Mouse (Mus musculus) embryo, embryonic 10.5 days (tissue): Measurements from ENCODE around the gene Hormad1.
"Not testable (repeated sequence)": the region's sequence is repeated elsewhere in the genome, so short reads cannot be mapped to it uniquely, and the experiment has no call there.

Experiments
- DNase-seq: peaks from one replicate; pipeline ENCODE4 v3.0.0-alpha.2; 2015; ENCODE audit warnings: low spot score

Gene Hormad1

DNA sequence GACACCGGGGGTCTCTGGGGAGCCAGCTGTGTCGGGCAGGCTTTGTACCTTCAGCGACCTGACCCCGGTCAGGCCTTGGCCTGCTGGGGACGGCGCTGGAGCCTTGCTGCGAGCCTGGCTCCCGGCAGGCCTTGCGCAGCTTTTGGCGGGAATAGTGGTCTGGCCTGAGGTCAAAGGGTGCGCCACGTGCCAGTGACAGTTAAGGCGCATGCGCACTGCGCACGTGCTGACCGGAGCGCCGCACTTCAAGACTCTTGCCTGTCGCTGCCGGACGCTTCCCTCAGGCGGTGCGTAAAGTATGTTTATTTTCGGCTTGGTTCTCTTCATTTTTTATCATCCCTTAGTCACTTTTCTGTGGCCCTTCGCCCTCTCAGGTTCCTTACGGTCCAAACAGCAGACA lies at the start of gene Hormad1:
Gene Hormad1, plus strand, starts transcription at position 241 of the 400 bp plus-strand sequence.
- DNase-seq = no peak

DNA sequence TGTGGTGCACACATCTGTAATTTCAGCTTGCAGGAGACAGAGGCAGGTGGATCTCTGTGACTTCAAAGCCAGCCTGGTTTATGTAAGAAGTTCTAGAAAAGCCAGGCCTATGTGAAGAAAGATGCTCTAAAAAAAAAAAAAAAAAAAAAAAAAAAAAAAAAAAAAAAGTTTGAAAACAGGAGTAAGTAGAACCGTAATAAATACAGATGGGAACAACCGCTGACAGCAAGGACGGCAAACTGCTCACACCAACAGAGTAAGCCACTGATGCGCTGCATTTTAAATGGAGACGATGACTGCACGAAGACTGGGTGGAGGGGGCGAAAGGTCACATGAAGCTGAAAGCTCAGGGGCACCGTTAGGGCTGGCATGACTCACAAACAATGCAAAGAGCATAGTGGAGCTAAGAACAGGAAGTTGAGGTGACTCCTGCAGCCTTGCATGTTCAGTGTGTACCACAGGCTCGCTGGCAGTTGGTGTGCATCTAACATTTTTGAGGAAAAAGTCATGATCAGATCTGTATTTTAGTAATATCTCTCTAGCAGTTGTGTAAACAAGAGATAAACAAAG lies 47.8 kb upstream of the Hormad1 start:
- DNase-seq = no peak

DNA sequence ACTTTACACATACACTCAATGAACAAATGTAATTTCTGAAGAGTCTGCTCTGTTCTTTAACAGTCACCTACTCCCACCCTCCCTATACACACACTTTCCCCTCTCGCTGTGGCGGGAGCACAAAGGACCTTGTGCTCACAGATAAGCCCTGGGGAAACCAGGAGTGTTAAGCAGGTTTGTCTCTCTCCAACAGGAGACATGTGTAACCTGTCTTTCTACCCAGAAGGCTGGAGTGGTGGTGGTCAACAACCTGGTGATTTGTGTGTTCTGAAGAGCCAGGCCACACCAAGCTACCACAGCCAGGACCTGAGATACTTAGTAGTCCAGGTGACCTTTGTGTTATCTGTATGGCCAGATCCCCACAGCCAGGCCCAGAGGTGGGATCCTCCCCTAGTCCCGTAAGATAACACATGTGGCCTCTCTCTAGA lies 42.8 kb upstream of the Hormad1 start:
- no peak for DNase-seq

DNA sequence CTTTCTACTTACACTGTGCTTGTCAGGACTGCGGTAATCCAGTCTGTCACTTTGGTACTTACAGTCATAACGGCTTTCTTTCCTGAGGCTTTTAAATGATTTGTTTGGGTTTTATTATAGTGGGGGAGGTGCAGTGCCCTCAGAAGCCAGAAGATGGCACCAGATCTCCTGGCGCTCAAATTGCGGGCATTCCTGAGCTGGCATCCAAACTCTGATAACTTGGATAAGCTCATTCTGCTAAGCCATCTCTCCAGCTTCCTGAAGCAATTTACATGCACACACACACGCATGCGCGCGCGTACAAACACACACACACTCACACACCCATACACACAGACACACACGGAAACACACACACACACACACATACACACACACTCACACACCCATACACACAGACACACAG lies 42.0 kb upstream of the Hormad1 start:
- DNase-seq = peak; percentile 82

DNA sequence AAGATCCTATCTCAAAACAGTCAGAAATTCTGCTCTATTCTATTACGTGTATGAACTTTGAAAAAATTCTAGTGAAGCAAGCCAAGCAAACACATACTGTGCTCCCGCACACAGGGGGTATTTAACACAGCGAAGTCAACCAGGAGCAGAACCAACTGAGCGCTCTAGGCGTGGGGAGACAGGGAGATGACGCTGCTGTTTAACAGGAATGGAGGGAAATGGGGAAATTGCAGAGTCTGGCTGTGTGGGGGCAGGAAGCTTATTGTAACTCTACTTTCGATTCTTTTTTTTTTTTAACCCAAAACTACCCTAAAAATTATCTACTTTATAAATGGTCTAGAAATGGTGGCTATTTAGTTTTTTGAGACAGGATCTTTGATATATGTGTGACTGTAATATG lies 40.6 kb upstream of the Hormad1 start:
- no peak for DNase-seq

DNA sequence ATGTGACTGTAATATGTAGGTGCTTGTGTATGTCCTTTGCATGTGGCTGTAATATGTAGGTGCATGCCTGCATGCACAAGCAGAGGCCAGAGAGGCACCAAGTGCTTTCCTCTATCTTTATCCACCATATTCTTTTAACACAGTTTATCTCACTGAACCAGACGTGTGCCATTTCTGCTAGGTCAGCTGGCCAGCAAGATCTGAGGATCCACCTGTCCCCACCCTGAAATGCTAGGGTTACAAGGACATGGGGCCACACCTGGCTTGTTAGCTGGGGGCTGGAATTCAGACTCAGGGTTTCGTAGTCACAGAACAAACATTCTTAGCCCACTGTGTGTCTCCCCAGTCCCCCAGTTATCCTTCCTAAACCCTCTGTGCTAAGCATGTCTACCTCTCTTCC lies 40.2 kb upstream of the Hormad1 start:
- DNase-seq = no peak

DNA sequence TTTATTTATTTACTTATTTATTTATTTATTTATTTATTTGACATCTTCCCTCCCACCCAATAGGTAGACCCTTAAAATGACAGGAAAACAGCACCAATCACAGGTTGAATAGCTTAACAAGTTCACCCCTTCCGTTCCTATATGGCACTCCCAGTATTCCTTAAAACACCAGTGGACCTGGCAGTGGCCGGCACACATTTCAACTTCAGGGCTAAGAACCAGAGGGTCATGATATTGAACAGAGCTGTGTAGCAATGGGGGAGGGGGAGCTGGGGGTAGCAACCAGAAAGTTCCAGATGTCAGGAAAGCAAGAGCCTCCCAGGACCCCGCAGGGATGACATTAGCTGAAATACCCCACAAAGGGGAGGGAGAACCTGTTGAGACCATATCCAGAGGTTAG lies 39.4 kb upstream of the Hormad1 start:
- no peak for DNase-seq

DNA sequence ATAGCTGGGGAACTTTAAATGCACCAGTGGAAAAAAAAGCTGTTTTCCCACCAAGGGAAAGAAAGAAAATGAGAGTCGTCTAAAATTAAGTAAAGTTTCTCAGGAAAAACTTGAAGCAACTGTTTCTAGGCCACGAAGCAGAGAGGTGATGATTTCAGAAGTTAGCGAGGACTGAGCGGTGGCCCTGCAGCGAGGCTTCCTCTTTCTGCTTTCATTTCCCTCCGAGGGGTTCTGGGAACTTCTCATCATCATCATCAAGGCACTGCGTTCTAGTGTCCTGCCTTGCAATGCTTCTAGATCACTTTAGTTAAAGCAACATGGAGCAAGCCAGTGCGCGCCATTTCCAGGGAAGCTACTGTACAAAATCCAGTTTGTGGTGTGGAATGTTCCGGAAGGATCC lies 38.3 kb upstream of the Hormad1 start:
- DNase-seq = no peak

DNA sequence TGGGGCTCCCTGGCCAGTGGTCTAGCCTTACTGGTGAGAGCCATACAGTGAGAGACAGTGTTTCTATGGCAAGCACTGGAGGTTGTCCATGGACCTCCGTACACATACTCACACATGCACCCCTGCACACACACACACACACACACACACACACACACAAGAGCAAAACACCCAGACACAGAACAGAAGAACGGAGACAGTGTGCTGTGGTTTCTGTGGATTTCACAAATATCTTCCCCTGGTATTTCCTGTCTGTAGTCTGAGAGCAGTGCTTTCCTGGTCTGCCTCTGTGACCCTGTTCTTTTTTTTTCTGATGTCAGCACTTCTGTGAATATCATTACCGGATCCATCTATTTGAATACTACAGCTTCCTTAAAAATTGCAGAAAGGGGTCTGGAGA lies 35.8 kb upstream of the Hormad1 start:
- DNase-seq = no peak

DNA sequence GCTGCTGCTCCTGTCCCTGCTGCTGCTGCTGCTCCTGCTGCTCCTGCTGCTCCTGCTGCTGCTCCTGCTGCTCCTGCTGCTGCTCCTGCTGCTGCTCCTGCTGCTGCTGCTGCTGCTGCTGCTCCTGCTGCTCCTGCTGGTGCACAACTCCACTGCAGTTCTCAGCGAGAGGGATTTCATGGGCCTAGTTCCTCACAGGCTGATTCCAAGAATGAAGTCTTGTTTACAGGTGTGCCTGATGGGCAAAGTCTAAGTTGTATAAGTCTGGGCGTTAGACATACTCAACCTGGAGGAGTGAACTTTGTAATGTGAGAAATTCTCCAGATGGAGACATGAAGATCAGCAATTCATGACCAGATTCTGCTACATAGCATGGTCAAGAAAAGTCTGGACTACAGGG lies 34.8 kb upstream of the Hormad1 start:
- DNase-seq = no peak

DNA sequence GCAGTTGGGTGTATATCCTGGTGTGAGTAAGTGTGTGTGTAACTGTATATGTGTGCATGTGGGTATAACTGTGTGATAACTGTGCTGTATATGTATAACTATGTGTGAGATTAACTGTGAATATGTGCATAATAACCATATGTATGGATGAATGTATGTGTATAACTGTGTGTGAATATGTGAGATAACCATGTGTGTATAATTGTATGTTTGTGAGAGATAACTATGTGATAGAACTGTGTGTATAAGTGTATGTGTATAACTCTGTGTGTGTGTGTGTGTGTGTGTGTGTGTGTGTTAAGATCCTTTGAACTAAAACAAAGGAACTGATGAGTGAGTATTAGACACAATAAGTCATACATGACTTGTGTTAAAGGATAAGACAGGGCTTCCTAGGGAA lies 33.4 kb upstream of the Hormad1 start:
- DNase-seq = no peak

DNA sequence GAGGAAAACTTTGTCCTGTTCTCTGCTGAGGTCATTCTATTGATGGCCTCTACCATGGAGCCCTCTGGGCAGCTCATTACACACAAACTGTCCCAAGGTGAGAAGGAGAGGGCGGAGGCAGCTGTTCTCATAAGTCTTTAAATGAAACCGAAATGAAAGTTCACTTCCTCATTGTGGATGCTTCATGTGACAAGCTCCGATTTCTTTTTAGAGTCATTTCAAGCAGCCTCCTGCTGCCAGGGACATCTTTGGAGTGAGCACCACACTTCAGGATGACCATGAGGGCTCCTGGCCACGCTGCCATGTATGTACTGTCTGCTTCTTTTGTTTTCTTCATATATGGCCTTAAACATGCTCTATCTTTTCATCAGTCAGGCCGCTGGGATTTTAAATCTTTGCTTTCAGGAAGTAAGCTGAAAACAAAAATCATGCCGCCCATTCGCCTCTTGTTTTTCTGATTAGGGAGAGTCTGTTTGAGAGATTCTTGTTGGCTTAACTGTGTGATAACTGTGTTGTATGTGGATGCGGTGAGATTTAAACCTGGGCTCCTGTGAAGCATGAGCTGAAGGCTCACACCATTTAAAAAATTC lies 32.8 kb upstream of the Hormad1 start, which contains the start of gene Ctss:
Gene Ctss, plus strand, starts transcription at position 165 of the 590 bp plus-strand sequence.
- DNase-seq = no peak

DNA sequence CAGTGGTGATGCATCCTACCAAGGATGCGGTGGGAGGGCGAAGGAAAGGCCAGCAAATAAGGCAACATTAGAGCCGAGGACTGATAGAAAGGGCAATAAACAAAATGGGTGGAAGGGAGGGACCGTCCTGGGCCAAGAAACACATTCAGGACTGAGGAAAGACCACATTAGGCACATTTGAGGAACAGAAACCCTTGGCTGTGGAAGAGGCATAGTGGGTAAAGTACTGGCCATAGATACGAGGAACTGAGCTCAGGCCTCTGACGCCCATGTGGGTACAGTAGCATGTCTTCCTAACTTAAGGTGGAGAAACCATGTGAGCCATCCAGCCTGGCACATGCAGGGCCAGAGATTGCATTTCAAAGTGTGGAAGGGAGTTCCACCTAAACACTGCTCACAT lies 29.7 kb upstream of the Hormad1 start:
- DNase-seq = no peak

DNA sequence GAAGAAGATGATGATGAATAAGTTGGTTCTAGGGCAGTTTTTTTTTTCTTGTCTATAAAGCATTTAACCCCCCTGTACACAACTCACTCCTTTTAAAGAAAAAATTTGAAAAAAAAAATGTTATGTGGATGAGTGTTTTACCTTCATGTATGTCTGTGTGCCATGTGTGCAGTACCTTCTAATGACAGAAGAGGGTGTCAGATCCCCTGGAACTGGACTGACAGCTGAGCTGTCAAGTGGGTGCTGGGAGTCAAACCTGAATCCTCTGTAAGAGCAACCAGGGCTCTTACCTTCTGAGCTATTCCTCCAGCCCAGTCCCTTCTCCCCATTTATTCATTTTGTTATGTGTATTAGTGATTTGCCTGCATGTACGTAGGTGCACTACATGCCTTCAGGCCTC lies 28.5 kb upstream of the Hormad1 start:
- DNase-seq = no peak

DNA sequence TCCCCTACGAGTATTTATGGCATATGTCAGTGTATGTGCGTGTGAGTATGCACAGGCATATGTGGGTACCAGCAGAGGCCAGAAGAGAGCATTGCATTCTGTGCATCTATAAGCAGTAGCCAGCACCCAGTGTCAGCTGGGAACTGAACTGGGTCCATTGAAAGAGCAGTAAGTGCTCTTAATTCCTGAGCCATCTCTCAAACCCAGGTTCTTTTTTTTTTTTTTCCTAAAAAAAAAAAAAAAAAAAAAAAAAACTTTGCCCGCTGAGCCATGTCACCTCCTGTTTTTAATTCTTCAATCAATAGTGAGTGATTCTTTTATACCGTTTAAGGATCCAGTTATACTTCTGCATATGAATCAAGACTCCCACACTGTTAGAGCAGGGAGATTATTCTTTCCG lies 26.1 kb upstream of the Hormad1 start:
- no peak for DNase-seq

DNA sequence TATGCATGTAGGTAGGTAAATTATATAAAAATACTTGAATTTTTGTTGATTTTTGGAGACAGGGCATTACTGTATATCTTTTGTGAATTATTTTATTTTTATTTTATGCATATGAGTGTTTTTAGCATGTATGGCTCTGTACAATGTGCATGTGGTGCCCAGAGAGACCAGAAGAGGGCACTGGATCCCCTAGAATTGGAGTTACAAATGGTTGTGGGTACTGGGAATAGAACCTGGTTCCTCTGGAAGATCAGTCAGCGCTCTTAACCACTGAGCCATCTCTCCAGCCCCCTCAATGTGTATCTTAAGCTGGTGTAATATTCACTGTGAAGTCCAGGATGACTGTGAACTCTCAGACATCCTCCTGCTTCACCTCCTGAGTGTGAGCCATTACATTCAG lies 24.6 kb upstream of the Hormad1 start:
- DNase-seq = no peak

DNA sequence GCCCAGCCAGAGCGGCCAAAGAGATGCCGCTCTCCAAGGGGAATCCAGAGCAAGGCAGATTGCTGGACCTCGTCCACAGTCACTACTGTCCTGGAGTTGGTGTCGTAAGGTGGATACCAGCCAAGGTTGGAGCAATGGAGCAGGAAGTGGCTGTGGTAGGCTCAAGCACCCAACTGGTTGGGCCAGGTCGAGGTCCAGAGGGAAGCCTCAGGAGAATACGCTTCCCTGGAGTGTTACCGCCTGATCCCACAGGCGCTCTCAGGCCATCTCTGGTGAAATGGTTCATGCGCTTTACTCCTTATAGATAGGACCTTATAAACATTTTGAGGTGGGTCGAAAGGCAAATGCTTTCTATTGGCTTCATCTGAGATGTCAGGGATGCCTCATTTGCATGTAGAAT lies 20.5 kb upstream of the Hormad1 start:
- no peak for DNase-seq

DNA sequence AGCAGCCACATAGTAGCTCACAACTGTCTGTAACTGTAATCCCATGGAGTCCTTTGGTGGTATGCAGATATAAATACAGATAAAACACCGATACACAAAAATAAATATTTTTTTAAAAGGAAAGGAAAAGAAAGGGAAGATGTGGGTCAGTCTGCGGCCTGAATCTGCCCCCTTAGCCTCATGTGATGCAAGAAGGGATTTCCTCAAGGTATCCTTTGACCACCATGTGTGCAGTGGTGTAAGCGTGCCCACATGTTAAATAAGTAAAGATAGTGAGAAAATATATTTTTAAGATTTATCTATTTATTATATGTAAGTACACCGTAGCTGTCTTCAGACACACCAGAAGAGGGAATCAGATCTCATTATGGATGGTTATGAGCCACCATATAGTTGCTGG lies 19.6 kb upstream of the Hormad1 start:
- DNase-seq = no peak

DNA sequence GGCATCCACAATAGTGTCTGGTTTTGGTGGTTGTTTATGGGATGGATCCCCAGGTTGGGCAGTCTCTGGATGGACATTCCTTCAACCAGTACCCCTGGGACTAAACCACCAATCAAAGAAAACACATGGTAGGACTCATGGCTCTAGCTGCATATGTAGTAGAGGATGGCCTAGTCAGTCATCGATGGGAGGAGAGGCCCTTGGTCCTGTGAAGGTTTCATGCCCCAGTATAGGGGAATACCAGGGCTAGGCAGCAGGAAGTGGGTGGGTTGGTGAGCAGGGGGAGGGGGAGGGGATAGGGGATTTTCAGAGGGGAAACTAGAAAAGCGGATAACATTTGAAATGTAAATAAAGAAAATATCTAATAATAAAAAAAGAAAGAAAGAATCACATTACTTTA lies 18.3 kb upstream of the Hormad1 start:
- DNase-seq = not testable (repeated sequence)

DNA sequence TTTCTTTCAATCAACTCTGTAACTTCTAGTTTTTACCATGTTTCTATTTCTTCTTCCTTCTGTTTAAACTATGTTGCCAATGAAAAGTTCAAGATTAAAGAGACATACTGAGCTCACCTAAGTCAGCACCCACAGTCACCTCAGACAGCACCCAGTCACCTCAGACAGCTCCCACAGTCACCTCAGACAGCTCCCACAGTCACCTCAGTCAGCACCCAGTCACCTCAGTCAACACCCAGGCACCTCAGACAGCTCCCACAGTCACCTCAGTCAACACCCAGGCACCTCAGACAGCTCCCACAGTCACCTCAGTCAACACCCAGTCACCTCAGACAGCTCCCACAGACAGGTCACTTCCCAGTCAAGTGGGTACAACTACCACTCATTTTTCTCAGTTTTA lies 17.3 kb upstream of the Hormad1 start:
- no peak for DNase-seq

DNA sequence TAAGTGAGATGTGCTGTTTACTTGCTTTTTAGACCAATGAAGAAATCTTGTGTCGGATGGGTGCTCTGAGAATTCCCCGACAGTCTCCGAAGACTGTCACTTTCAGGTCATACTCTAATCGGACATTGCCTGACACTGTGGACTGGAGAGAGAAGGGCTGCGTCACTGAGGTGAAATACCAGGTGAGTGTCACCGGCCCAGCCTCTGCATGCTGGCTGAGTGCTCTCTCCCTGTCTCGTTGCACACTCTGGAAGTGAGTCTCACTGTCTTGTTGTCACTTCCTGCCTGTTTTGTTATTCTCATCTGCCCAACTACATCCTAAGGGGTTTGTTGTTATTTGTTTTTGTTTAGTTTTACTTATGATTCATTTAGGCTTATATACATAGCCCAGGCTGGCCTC lies 16.5 kb upstream of the Hormad1 start:
- no peak for DNase-seq

DNA sequence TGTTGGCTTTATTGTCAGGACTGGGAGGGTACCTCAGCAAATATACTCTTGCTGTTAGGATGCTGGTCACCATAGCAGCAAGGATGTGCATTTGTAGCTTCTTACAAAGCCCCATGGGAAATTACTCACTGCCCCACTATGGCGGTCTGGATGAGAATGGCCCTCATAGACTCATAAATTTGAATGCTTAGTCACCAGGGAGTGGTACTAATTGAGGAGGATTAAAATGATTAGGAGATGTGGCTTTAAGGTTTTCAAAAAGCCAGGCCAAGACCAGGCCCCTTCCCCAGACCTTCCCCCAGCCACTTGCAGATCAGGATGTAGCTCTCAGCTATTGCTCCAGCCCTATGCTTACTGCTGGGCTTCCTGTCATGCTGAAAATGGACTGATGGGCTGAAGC lies 9.3 kb upstream of the Hormad1 start:
- DNase-seq = no peak

DNA sequence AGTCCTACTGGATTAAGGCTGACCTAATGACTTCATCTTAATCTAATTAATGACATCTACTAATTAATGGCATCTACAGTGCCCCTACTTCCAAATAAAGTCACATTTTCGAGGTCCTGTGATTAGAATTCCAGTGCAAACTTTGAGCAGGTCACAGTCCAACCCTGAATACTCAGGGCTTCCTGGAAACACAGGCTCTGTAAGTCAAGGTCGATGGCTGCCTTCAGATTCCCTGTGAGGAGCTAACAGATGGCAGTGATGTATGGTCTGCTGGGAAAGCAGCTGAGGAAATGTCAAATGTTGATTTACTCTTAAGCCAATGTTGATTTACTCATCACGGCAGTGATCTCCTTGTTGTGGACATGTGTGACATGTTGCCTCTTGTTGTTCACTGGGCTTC lies 5.5 kb upstream of the Hormad1 start:
- peak; percentile 3 for DNase-seq

DNA sequence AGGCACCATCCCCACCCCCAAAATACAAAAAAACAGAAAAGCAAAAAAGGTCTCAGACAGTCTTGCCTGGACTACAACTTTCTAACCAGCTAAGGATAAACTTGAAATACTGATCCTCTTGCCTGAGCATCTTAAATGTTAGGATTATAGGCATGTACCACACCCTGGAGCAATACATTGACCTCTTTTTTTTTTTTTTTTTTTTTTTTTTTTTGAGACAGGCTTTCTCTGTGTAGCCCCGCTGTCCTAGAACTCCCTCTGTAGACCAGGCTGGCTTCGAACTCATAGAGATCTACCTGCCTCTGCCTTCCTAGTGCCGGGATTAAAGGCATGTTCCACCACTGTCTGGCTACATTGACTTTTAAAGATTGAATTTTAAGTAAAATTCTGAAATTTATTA lies 1.3 kb downstream of the Hormad1 start:
- no peak for DNase-seq
